Mouse (Mus musculus) CH12.LX (cell line): ENCODE data around the gene Rasl10a.

Experiments used
- JUN ChIP-seq: IDR thresholded peaks from 2 replicates; pipeline ENCODE4 v1.6.1; 2011; ENCODE audit warnings: low read depth, mild to moderate bottlenecking, low read length, improper control_type of control experiment, moderate library complexity; ENCODE audit not compliant: insufficient read depth
- POLR2A ChIP-seq: IDR thresholded peaks from 2 replicates; pipeline ENCODE4 v1.6.1; 2011; ENCODE audit warnings: low read depth, mild to moderate bottlenecking, improper control_type of control experiment, low read length
- RAD21 ChIP-seq: IDR thresholded peaks from 2 replicates; pipeline ENCODE4 v1.6.1; 2011; ENCODE audit warnings: low read depth, mild to moderate bottlenecking, low read length, improper control_type of control experiment, moderate library complexity

DNA sequence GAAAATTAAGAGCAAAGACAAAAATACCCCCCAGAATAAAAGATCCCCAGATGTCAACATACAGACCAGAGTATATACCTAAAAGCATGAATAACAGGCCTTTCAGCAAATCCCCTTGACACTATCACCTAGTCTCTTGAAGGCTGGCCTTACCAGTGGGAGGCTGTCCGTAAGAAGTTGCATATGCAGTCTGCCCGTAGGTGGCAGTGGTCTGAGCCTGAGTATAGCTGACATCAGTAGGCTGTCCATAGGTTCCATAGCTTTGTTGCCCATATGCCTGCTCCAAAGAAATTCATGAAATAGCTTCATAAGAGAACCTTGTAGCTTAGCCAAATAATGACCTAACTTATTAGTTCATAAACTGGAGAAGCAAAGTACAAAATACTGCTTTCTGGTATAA is 33.8 kb downstream of the Rasl10a start:
- TF ChIP-seq RAD21 = no peak; the same call in 1 of the 2 replicates
- no peak for TF ChIP-seq JUN
- no peak for TF ChIP-seq POLR2A
